Mouse (Mus musculus): ENCODE data around the gene Kcng1.

DNA sequence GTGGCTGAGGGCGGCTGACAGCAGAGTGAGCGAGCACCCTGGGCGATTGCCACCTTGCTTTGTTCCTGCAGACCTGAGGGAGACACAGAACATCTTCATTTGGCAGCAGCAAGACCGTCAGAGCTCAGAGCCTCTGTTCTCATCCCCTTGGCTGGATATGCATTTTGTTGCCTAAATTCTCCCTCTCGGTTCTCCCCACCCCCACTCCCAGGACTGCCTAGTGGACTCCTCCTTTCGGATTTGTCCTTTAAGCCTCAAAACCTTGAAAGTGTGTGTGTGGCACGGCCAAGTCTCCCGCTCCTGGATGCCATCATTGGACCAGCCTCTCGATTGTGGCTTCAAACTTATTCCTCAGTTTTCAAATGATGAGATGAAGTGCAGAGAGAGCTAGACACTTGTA is 7.5 kb upstream of the Kcng1 start:
- TF ChIP-seq CTCF (IDR thresholded peaks at IDR 0.05; ENCODE audit: borderline replicate concordance, extremely low read depth, insufficient read depth, insufficient read length) (no peak), POLR2A (IDR thresholded peaks at IDR 0.05; ENCODE audit: borderline replicate concordance, extremely low read depth, insufficient read depth, insufficient read length, poor library complexity, severe bottlenecking) (no peak)

Data from brain, embryonic 14.5 days (tissue).